Mouse (Mus musculus) hematopoietic multipotent progenitor cell, adult 10-12 weeks (in vitro differentiated cells): ENCODE measurements around the gene Nme7. TPM values are rescaled to one million over a fixed set of nuclear protein-coding genes. Genes with fewer than 3 reads are reported as not detected.

Source experiments
- polyA plus RNA-seq: library from polyadenylated mRNA; stranded (reverse); fragments of >175 nt; gene quantifications from 2 replicates; pipeline ENCODE4 v1.2.3, GENCODE M21; 2012; ENCODE audit warnings: low replicate concordance

Nme7 gene
- 0.77 and 1.4 TPM in 2 replicates for polyA plus RNA-seq

DNA sequence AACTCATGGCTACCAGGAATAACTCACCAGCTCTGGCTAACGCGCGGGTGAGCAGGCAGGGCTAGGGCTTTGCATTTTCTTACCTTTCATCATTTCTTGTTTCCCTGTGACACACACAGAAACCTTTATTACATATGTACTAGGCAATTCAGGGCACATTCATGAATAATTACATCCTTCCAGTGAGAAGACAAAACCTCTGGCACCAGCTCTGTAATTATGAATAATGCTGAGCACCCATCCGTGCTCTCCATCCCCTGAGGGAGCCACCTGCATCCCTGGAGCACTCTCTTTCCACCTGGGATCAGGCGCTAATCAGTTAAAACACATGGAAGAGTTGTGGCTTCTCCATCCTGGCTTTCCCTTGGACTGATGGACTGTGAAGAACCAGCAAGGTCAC, at the start of gene Nme7:
Nme7 (plus strand) TSS at position 301 of the 400 bp plus-strand sequence.

DNA sequence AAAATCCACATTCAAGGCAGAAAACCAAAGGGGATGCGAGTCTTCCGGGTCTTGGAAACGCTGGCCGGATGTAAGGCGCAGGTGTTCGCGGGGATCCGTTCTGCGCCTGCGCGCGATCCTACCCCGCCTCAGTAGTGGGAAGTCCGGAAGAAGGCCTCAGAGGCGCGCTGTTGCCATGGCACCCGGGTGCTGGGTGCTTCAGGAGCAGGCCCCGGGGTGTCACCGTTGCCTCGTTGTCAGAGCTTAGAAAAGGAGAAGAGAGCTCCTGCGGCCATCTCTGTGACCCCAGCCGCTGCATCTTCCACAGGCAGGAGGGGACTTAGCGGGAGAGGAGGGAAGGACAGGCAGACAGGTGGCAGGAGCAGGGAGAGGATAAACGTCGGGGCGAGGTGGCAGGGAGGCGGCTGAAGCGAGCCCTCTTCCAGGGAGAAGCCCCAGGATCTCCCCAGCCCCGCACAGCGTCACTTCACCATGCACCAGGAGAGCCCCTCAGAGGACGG, 28.4 kb upstream of the Nme7 start, which contains the start of gene Ccdc181:
Ccdc181 (plus strand) TSS at position 131 of the 500 bp plus-strand sequence.

DNA sequence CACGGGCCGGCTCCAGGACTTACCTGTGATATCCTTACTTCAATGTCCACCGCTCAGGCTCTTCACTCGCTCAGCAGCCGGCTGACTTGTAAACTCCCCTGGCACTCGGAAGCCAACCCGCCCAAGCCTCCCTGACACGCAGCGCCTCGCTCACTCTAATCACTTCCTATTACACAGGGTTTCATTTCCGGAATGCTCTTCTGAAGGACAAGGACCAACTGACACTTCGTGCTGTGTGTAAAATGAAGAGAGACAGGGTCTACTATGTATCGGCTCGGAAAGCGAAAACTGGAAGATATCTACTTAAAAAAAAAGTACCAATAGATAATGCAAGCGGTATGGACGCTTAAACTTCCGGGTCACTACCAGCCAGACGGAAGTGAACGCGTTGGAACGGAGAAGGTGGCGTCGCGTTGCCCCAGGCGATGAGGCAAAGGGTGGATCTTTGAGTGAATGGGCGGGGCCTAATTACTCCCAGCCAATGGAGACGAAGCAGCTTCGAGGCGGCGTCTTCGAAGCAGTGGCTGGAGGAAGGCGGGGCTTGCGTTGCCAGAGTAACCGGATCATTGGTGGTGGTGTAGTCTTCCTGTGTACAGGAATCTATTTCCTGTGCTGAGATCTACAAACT, 3.3 kb downstream of the Nme7 start, which contains the start of gene Blzf1:
Blzf1 (minus strand) TSS at position 366 of the 628 bp plus-strand sequence.

DNA sequence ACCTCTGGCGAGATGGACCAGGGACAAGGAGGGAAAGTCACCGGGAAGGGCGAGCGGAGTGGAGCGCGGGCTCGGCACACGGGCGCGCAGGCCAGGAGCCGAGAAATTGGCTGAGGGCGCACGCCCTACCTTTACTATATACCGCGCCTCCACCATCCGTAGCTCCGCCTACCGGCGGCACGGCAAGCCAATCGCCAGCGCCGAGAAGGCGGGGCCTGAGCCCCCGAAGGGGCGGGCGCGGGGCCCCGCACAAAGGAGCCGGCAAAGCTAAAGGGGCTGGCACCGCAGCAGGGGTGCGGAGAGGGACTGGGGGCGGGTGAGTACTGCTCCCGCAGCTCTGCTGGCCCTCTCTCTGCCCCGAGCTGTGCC, 154.3 kb downstream of the Nme7 start, which contains the start of gene Atp1b1:
Atp1b1 (minus strand) TSS at position 111 of the 369 bp plus-strand sequence.

Other genes with a start within 250 kb of the Nme7 start
- 42.7 and 130 TPM in 2 replicates for gene Sell, start 242.1 kb upstream of the Nme7 start, polyA plus RNA-seq
- gene Selp, start 188.9 kb upstream of the Nme7 start, polyA plus RNA-seq: 0.59 and 0.88 TPM in 2 replicates
- gene F5, start 152.3 kb upstream of the Nme7 start, polyA plus RNA-seq: 0.75 and 0.79 TPM in 2 replicates
- 4.8 and 7.8 TPM in 2 replicates for gene Slc19a2, start 55.1 kb upstream of the Nme7 start, polyA plus RNA-seq
- 1.2 and 3.5 TPM in 2 replicates for gene Ccdc181, start 28.5 kb upstream of the Nme7 start, polyA plus RNA-seq
- gene Blzf1, start 3.4 kb downstream of the Nme7 start, polyA plus RNA-seq: 0.74 and 2.0 TPM in 2 replicates
- gene Atp1b1, start 154.2 kb downstream of the Nme7 start, polyA plus RNA-seq: 33.9 and 94.4 TPM in 2 replicates